Mouse (Mus musculus) intestine, embryonic 14.5 days (tissue): Measurements from ENCODE around the gene Abcb1a. TPM values are rescaled to one million over a fixed set of nuclear protein-coding genes. Genes with fewer than 3 reads are reported as not detected.

Experiments used
- ATAC-seq: fragments of 200-750 bp; cut with Nextera tagmentation; replicated peaks from 2 replicates; pipeline ENCODE4 v1.8.0; 2017; ENCODE audit warnings: low read depth, moderate number of reproducible peaks, moderate TSS enrichment, moderate library complexity; ENCODE audit not compliant: low FRiP score, low TSS enrichment
- DNase-seq: peaks from one replicate; pipeline ENCODE4 v3.0.0-alpha.2; 2018; ENCODE audit warnings: low spot score
- H3K27ac ChIP-seq: fragments of 300-500 bp; sonication (generic); 2 replicates; pipeline ENCODE4 v1.5.1; 2014; ENCODE audit warnings: low read depth, mild to moderate bottlenecking, control low read depth
- H3K27me3 ChIP-seq: fragments of 300-500 bp; sonication (generic); replicated peaks from 2 replicates; pipeline ENCODE4 v1.6.1; 2014; ENCODE audit warnings: low read length, control low read depth; ENCODE audit not compliant: control insufficient read depth, insufficient read depth
- H3K36me3 ChIP-seq: fragments of 300-500 bp; sonication (generic); 2 replicates; pipeline ENCODE4 v1.6.1; 2014; ENCODE audit warnings: low read length, control low read depth; ENCODE audit not compliant: control insufficient read depth, insufficient read depth
- H3K4me1 ChIP-seq: fragments of 300-500 bp; sonication (generic); replicated peaks from 2 replicates; pipeline ENCODE4 v1.6.1; 2014; ENCODE audit warnings: low read length, control low read depth, mixed read lengths; ENCODE audit not compliant: control insufficient read depth, insufficient read depth
- H3K4me2 ChIP-seq: fragments of 300-500 bp; sonication (generic); 2 replicates; pipeline ENCODE4 v1.6.1; 2014; ENCODE audit warnings: low read length
- H3K4me3 ChIP-seq: fragments of 300-500 bp; sonication (generic); 2 replicates; pipeline ENCODE4 v1.5.1; 2014; ENCODE audit warnings: low read depth, low read length, control low read depth, mixed read lengths
- H3K9ac ChIP-seq: fragments of 300-500 bp; sonication (generic); 2 replicates; pipeline ENCODE4 v1.6.1; 2014; ENCODE audit warnings: mild to moderate bottlenecking, low read length
- H3K9me3 ChIP-seq: fragments of 300-500 bp; sonication (generic); 2 replicates; pipeline ENCODE4 v1.6.1; 2016; ENCODE audit warnings: low read length, control low read depth; ENCODE audit not compliant: control insufficient read depth
- WGBS: fragments of 180-500 bp; shearing (Covaris S2); extraction: QIAGEN DNeasy Blood & Tissue Kit; methylation state at CpG from one replicate; pipeline ENCODE4 v1.1.7; 2014; 5-methylcytosine and 5-hydroxymethylcytosine counted together
- polyA plus RNA-seq: library from polyadenylated mRNA; unstranded; fragments of >200 nt; fragmentation: Nextera tagmentation; extraction: Ambion mirVana; gene quantifications from 2 replicates; pipeline ENCODE4 v1.2.1, GENCODE M21; 2014

Gene Abcb1a
- 5.8 and 8.2 TPM in 2 replicates for polyA plus RNA-seq

GRCm38 (mm10) chr5:8659911-8660737, at the start of gene Abcb1a:
TSS of gene Abcb1a (plus strand) at chr5:8660077.
- H3K4me1 ChIP-seq = no peaks in the 10 kb centered on the region
- peak; percentile 81 for ATAC-seq
- WGBS = 4% methylated on average over 37 of the region's 37 CpGs
- peak within 1 kb of the TSS; percentile 45 for H3K9ac ChIP-seq
- peak; percentile 69 for DNase-seq
- H3K27me3 ChIP-seq = no peaks in the 10 kb centered on the region
- no peaks in the 10 kb centered on the region for H3K36me3 ChIP-seq
- peak within 1 kb of the TSS; percentile 86 for H3K4me2 ChIP-seq
- no peak within 1 kb of the TSS for H3K27ac ChIP-seq
- no peaks in the 10 kb centered on the region for H3K9me3 ChIP-seq
- H3K4me3 ChIP-seq = peak within 1 kb of the TSS; percentile 43

- under 1% methylated on average over 37 of the region's 49 CpGs for WGBS
- peak overlapping the region; percentile 75 for H3K4me3 ChIP-seq
- no peaks in the 10 kb centered on the region for H3K36me3 ChIP-seq
- no peaks in the 10 kb centered on the region for H3K9me3 ChIP-seq
- H3K4me1 ChIP-seq = no peaks in the 10 kb centered on the region
- H3K9ac ChIP-seq = peak overlapping the region; percentile 66
- DNase-seq (peak; percentile 79), ATAC-seq (peak; percentile 47)
- no peaks in the 10 kb centered on the region for H3K27me3 ChIP-seq
- peak overlapping the region; percentile 36 for H3K27ac ChIP-seq
- peak overlapping the region; percentile 83 for H3K4me2 ChIP-seq
These were observed 37.7 kb upstream of the Abcb1a start for GRCm38 (mm10) chr5:8622071-8622595.

- ATAC-seq (peak; percentile 100), DNase-seq (peak; percentile 91)
- WGBS = under 1% methylated on average over 53 of the region's 74 CpGs
- H3K4me1 ChIP-seq = no peaks in the 10 kb centered on the region
- peak within 1 kb of the TSS; percentile 75 for H3K4me3 ChIP-seq
- H3K9me3 ChIP-seq = no peaks in the 10 kb centered on the region
- H3K27ac ChIP-seq = peak within 1 kb of the TSS; percentile 36
- peak within 1 kb of the TSS; percentile 83 for H3K4me2 ChIP-seq
- H3K36me3 ChIP-seq = no peaks in the 10 kb centered on the region
- peak within 1 kb of the TSS; percentile 66 for H3K9ac ChIP-seq
- no peaks in the 10 kb centered on the region for H3K27me3 ChIP-seq
These were observed 37.2 kb upstream of the Abcb1a start, which contains the start of gene Rundc3b for GRCm38 (mm10) chr5:8622596-8623231. TSS of gene Rundc3b (minus strand) at chr5:8622952.

- H3K9me3 ChIP-seq = no peaks in the 10 kb centered on the region
- no peak for DNase-seq
- no peaks in the 10 kb centered on the region for H3K27me3 ChIP-seq
- ATAC-seq = no peak
- no peak overlapping the region for H3K4me3 ChIP-seq
- H3K27ac ChIP-seq = no peak overlapping the region
- H3K4me2 ChIP-seq = no peak overlapping the region
- no peaks in the 10 kb centered on the region for H3K4me1 ChIP-seq
- H3K36me3 ChIP-seq = no peaks in the 10 kb centered on the region
- H3K9ac ChIP-seq = no peak overlapping the region
- 70% methylated on average over 3 of the region's 3 CpGs for WGBS
These were observed 27.0 kb upstream of the Abcb1a start for GRCm38 (mm10) chr5:8632901-8633300.

GRCm38 (mm10) chr5:8634489-8634975, 25.3 kb upstream of the Abcb1a start:
- ATAC-seq = no peak

GRCm38 (mm10) chr5:8648300-8648699, 11.6 kb upstream of the Abcb1a start:
- Histone ChIP-seq H3K9ac (no peak overlapping the region), H3K4me1 (no peaks in the 10 kb centered on the region), H3K9me3 (no peaks in the 10 kb centered on the region), H3K36me3 (no peaks in the 10 kb centered on the region), H3K27ac (no peak overlapping the region), H3K4me3 (no peak overlapping the region), H3K4me2 (no peak overlapping the region), H3K27me3 (no peaks in the 10 kb centered on the region)
- DNase-seq (no peak), ATAC-seq (no peak)
- WGBS = 83% methylated on average over 4 of the region's 4 CpGs

More at GRCm38 (mm10) chr5:8634489-8634975, 25.3 kb upstream of the Abcb1a start:
- Histone ChIP-seq H3K9me3 (no peaks in the 10 kb centered on the region), H3K4me2 (no peak overlapping the region), H3K4me1 (no peaks in the 10 kb centered on the region), H3K27ac (no peak overlapping the region), H3K36me3 (no peaks in the 10 kb centered on the region), H3K4me3 (no peak overlapping the region), H3K9ac (no peak overlapping the region), H3K27me3 (no peaks in the 10 kb centered on the region)
- DNase-seq = no peak

- H3K27me3 ChIP-seq = no peaks in the 10 kb centered on the region
- H3K4me2 ChIP-seq = no peak overlapping the region
- no peak for ATAC-seq
- H3K9ac ChIP-seq = no peak overlapping the region
- H3K36me3 ChIP-seq = no peaks in the 10 kb centered on the region
- H3K4me3 ChIP-seq = no peak overlapping the region
- no peak overlapping the region for H3K27ac ChIP-seq
- H3K4me1 ChIP-seq = no peaks in the 10 kb centered on the region
- DNase-seq = no peak
- no peaks in the 10 kb centered on the region for H3K9me3 ChIP-seq
These were observed 11.1 kb upstream of the Abcb1a start for GRCm38 (mm10) chr5:8648774-8649173.

GRCm38 (mm10) chr5:8652085-8652484, 7.8 kb upstream of the Abcb1a start:
- no peak overlapping the region for H3K4me2 ChIP-seq

More at GRCm38 (mm10) chr5:8652085-8652484, 7.8 kb upstream of the Abcb1a start:
- WGBS = 77% methylated on average over 2 of the region's 2 CpGs
- H3K27ac ChIP-seq = no peak overlapping the region
- no peaks in the 10 kb centered on the region for H3K27me3 ChIP-seq
- no peaks in the 10 kb centered on the region for H3K9me3 ChIP-seq
- no peak overlapping the region for H3K4me3 ChIP-seq
- H3K36me3 ChIP-seq = no peaks in the 10 kb centered on the region
- ATAC-seq (no peak), DNase-seq (no peak)
- no peak overlapping the region for H3K9ac ChIP-seq
- no peaks in the 10 kb centered on the region for H3K4me1 ChIP-seq
